Mouse (Mus musculus): ENCODE measurements at regions not wholly inside any gene's neighbourhood (a gene's known extent, or its start where the extent isn't known, plus 50 kb on each side); places are given as distances from the start of the nearest gene placed in this dataset.
"Not testable (repeated sequence)": the region's sequence is repeated elsewhere in the genome, so short reads cannot be mapped to it uniquely, and the experiment has no call there.

DNA sequence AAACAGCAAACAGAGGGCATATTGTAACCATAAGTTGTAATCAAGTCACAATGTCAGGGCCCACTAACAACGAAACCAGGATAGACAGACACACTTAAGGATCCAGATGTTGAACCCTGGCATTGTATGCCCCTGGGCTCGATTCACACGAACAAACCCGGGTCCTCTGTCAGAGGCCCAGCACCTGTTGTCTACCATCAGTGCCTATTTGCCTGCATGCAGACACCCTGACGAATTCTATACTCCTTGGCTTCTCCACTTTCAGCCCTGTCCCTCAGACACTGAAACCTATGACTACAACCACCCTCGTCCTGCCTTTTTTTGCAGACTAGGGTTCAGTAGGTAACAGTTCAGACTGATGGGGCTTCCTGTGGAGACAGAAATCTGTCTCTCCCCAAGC lies 170.6 kb upstream of the Pkdcc start:
- no peak for DNase-seq (ENCODE audit: low spot score)

DNA sequence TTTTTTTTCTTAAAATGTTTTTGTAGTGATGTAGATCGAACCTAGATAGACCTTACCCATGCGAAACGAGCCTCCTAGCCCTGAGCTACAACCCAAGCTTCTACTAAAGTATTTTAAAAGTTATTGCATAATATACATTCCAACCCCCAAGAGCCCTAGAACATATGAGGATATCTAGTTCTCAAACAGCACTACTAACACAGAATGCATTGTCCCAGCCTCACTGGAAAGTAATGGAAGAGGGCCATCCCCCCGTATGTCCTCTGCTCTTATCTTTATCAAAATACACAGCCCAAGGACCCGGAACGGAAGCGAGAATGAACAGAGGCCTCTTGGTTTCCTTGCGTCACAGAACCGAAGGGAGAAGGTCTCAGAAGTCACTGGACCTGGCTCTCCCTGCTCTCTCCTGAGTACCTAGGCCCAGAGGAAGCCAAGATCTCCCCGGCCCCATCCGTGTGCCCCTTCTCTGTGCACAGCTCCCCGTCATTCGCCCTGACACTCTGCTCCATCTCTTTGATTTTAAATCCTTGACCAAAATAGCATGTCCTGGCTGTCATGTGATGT lies 165.0 kb upstream of the Pkdcc start:
- no peak for DNase-seq (ENCODE audit: low spot score)

DNA sequence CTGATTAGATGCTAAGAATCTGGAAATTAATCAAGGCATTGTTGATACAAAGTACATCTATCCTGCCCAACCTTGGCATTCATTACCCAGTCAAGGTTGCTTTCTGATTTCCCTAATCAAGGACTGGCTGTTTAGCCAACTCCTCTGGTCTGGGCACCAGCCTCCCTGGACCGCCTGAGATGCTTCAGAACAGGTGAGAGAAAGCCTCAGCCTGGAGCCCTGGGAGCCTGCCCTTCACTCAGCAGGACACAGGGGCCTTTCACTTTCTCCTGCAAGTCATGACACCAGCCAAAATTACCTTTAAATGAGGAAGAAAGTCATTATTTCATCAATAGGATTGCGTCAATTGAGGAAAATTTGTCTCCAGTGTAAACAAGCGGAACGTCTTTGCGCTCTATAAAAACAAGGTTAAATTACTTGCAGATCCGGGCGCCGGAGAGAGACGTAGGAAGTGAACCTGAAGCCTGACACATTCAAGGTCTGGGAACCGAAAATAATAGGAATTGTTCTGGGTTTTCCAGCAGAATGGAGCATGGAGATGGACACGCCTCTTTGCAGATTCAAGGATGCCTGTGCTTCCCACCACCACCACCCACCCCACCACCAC lies 164.4 kb upstream of the Pkdcc start:
- DNase-seq (ENCODE audit: low spot score): peak; percentile 58

DNA sequence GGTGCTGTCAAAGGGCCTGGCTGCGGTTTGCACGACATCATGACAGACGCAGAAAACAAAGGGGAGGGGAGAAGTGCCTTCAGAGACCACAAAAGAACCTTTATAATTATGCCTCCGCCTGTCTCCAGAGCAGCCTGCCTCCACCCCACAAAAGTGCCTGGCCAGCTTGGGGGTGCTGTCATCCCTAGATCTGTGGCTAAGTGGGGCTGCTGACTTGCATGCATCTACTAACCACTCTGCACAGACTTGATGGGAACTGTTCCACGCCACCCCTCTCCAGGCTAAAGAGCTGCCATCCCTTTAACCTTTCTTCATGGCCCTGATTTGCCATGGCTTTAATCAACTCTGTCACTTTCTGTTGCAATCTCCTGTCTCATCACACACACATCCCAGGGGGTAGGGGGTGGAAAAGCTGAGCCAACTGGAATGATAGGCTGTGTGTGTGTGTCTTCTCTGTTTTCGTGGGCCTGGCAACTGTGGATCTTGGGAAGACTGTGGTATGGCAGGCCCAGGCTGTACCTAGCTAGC lies 162.4 kb upstream of the Pkdcc start:
- no peak for DNase-seq (ENCODE audit: low spot score)

DNA sequence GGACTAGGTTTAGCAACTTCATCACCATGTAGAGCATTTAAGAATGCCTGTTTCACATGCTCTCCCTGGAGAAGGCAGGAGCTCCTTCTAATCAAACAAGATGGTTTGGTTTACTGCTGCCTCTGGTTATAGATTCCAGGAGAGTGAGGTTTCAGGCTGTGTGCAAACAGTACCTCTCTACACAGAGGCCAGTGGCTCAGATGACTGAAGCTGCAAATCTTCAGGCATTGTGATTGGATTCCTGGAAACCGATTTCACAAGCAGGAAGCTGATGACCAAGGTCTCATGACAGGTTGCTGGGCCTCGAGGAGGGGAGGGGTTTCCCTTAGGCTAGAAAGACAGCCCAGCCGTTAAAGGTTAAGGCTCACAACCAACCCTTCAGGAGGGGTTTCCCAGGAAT lies 157.3 kb upstream of the Pkdcc start:
- DNase-seq (ENCODE audit: low spot score): no peak

DNA sequence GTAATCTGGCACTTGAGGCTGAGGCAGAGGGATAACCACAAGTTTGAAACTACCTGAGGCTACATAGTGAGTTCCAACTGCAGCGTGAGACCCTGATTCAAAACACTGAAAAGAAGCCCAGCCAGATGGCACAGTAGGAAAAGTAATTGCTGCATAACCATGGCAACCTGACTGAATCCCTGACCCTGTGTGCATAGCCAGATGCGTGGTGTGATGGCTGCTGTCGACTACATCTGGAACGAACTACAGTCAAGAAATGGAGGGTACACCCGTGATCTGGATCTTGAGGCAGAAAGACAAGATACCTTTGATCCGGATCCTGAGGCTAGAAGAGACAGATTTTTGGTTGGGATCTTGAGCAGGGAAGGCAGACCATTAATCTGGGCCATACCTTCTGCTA lies 153.2 kb upstream of the Pkdcc start:
- peak; percentile 57 for DNase-seq (ENCODE audit: low spot score)

DNA sequence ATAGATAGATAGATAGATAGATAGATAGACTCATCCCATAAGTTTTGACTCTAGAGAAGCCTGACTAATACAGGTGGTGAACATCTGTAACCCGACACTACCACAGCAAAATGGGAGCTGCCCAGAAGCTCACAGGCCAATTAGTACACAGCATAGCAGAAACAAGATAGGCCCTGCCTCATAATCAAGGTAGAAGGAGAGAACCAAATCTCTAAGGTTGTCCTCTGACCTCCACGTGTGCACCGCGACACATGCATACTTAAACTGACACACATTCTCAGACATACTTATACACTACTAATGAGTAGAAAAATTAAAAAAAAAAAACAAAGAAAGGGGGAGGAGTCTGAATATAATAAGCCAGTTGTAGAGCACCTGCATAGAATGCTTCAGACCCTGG lies 151.2 kb upstream of the Pkdcc start:
- DNase-seq (ENCODE audit: low spot score): no peak

DNA sequence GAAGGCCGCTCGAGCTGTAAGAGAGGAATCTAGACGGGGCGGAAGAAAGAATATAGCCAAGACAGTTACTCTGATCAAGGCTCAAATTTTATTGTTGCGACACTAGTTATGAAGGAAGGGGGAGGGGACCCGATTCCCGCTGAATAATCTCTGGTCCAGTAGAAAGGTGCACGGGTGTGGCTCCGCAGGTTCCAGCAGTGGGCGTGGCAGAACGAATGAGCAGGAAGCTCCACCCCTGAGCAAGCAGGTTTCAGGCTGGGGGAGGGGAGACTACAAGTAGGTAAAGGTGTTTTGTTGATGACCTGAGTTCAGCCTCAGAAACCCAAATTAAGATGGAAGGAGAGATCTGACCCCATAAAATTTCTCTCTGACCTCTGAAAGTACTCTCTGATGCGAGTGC lies 150.7 kb upstream of the Pkdcc start:
- DNase-seq (ENCODE audit: low spot score): not testable (repeated sequence)

DNA sequence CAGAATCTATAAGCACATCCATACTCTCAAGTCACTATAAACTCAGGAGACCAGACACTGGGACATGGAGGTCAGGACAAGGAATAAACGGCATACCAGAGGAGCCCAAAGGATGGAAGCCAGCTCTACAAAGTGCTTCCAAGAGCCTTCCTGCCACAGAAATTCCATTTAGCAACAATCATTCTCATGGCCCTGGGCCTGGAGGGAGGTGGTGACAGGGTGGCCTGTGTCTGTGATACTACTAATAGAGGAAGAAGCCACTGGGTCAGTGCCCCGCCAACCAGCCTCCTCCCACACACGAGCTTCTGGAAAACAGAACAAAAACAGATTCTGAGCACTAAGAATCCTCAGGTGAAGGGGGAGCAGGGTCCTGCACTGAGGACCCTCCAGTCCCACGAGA lies 145.8 kb upstream of the Pkdcc start:
- DNase-seq (ENCODE audit: low spot score): no peak

DNA sequence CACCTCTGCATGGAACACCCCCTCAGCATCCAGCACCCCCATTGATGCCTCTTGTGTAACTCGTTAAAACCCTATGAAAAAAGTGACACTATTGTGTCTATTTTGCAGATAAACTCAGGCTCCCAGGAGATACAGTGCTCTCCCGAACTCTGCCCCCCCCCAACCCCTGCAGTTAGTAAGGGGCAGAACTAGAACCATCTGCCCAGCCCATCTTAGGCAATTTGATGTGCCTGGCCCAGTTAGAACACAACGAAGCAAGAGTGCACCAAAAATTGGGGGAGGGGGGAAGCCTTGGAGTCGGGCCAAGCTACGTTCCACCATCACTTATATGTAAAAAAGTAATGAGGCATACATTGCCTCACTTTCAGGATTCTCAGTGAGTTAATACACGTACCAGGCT lies 143.3 kb upstream of the Pkdcc start:
- no peak for DNase-seq (ENCODE audit: low spot score)

DNA sequence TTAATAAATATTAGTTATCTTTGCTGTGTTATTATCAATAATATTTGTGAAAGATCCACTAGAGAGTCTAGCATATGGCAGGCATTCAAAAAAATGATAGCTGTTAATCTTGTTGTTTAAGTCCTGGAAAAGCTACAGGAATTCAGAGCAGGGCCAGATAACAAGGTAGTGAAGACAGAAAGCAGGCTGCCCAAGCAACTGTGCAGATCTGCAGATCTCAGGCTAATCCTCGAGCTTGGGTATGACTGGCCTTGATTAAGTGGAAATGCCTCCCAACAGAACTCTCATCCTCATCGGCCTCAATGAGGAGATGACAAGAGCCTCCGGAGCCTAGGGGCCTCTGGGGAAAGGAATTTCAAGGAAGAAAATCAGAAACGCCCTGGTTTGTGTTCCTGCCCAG lies 142.9 kb upstream of the Pkdcc start:
- no peak for DNase-seq (ENCODE audit: low spot score)

DNA sequence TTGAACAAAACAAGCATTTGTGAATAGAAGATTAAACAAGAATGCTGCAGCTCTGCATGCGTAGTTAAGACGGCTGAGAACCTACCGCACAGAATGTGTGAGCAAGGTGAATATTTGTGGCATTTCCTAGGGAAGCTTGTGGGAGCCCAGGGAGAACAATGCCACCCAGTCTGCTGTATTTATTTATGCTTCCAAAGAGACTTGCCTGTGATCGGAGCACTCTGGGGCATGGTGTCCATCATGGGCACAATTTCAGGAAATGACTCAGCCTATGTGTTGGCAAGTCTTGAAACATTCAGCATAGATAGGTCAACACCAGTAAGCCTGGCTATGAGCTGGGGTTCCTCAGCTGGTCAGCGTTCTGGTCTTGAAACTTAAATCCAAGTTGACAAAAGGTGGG lies 140.2 kb upstream of the Pkdcc start:
- no peak for DNase-seq (ENCODE audit: low spot score)

DNA sequence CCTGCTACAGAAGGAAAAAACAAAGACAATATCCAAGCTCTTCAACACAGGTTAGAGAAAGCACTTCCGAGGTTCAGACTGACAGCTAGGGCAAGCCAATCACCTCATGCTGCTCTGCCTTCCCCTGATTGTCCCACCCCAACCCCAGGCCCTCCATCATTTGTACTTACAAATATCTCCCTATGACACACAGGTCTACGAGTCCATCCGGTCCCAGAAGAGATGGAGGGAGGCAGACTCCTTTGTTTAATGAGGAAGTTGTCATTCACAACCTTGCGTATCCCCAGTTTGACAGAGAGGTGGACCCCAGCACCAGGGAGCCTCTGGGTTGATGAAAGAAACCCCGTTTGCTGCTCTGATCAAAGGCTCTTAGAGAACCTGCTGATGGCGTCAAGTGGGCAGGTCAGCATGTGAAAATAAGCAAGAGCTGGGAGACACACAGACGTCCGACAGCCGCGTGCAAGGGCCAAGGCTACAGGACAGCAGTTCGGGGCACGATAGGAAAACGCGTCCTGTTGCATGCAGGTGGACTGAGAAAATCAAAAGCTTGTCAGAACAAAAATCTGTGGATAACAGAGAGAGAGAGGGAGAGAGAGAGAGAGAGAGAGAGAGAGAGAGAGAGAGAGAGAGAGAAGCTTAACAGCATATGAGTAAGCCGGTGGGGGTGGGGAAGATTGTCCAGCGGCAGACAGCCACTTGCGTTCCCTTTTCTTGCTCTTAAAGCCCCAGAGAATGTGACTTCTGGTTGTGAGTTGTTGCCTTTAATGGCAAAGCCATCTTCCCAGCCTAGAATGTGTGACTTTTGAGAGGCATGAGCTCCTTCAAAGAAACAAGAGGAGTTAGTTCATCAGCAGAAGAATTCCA lies 137.1 kb upstream of the Pkdcc start:
- DNase-seq (ENCODE audit: low spot score): peak; percentile 69

DNA sequence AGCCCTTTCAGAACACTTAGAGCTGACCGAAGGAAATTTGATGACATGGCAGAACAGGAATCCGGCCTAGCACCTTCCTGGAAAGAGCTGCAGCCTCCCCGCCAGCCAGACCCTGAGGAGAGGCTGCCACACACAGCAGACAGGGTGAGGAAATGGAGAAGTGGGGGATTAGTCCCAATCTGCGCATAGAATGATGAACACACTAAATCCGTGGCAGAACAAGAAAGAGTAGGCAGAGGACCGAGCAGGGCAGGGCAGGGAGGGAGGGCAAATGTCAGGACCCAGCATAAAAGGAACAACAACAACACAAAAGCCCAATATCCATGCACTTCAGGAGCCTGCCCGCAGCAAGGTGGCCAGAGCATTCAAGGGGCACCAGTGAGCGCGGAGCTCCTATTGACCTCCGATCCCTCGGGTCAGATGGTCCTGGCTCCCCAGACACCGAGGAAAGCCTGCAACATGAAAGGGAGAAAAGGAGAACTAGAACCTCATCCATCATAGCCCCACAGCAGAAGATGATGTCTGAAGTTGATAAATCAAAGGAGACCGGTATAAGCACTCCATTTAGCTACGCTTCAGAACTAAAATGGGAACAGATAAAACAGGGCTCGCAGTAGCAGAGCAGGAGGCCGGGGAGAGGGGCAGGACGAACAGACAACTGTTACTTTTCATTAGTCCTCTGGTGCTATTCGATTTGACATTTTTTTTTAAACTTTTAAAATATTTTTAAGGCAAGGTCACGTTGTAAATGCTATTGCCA lies 136.3 kb upstream of the Pkdcc start:
- peak; percentile 76 for DNase-seq (ENCODE audit: low spot score)

DNA sequence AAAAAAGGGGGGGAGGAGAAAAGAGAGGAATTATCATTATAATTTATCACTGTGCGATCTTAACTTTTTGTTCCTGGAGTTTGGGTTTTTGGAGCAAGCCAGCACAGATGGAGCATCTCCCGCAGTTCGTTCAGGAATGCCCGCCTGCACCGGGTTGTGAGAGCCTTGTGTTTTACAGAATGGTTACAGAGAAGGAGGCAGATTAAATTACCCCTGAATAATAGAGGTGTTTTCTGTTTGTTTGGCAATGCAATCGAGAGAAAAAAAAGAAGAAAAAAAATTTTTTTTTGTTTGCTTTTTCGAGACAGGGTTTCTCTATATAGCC lies 135.8 kb upstream of the Pkdcc start:
- no peak for DNase-seq (ENCODE audit: low spot score)

DNA sequence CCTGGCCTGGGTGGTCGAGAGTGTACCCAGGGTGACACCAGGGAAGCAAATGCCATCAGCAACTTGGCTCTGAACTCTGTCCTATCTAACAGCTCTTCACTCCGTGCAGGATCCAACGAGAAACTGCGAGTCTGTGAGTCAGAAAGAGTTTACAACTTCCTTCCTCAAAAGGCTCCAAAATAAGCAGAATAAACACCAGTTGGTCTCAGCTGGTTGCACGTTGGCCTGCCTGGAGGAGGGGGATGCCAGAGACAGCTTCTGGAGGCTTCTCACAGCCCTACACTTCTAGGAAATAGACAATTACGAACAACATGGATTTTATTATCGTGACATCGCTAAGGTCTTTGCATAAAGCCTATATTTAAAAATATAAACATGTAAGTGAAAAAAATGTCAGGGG lies 133.4 kb upstream of the Pkdcc start:
- DNase-seq (ENCODE audit: low spot score): no peak

DNA sequence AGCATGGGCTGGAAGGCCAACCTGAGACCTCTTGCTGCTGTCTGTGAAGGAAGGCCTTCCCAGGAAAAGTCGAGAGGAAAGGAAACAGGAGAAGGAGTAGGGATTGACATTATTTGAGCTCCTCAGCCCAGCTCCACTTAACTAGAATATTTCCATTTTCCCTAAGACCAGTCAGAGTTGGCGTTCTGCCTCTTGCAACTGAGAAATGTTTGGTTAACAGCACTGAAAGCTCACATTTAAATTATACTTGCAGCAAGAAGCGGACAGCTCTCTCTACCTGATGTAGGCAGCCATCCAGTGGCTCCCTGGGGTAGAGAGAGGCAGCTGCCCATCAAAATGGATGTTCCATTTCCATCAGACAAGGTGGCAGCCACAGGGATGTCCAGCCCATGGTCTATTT lies 131.6 kb upstream of the Pkdcc start:
- DNase-seq (ENCODE audit: low spot score): no peak

DNA sequence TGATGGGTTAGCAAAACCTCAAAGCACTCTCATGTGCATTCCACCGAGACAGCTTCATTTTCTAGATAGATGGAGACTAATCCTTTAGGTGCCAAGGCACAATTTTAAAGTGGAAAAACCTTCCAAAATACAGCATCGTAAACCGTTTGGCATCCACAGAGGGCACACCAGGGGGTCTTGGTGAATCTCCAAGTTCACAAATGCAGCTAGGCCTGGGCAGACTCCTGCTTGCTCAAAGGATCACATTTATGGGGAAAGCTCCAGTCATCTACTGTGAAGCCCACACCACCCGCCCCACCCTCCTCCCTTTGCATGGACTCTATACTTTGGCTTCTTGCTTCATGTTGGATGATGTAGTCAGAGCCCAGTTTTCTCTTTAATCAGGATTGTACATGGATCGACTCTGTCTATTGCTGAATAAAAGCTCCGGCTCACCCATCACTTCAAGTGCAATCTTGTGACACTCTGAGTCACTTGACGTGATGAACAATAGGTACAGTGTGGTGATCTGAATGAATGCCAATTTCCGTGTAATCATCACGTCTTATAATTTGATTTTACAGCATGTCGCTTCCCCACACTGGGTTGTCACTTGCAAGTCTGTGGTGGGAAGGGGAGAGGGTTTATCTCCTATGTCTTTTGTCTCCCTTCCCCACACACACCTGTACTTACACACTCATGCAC lies 129.2 kb upstream of the Pkdcc start:
- DNase-seq (ENCODE audit: low spot score): no peak

DNA sequence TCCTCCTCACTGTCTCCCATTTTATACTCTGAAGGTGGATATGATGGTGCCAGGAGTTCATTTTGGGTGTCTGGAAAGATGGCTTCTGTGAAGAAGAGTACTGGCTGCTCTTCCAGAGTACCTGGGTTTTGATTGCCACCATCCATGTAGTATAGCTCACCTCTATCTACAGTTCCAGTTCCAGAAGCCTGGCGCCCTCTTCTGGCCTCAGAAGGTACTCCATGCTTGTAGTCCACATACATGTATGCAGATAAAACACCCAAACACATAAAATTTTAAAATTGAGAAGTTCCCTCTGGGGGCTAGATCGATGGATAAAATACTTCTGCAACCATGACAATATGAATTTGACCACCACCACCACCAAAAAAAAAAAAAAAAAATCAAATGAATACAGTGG lies 128.4 kb upstream of the Pkdcc start:
- no peak for DNase-seq (ENCODE audit: low spot score)

DNA sequence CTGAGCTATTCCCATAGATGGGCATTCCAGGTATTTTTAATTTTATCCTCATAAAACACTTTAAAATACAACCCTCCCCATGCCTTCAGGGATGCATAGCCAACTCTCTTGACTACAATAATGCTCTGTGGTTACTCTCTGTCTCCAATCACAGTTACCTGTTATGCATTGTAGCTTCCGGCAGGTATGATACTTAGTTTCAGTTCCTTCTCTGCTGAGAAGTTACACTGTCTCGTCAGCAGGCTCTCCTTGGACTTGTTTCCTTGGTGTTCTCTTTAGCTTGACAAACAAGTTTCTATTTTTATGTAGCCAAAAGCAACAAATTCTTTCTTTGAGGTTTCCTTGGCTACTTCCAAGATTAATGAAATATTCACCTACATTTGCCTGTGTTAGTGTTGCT lies 126.6 kb upstream of the Pkdcc start:
- no peak for DNase-seq (ENCODE audit: low spot score)

DNA sequence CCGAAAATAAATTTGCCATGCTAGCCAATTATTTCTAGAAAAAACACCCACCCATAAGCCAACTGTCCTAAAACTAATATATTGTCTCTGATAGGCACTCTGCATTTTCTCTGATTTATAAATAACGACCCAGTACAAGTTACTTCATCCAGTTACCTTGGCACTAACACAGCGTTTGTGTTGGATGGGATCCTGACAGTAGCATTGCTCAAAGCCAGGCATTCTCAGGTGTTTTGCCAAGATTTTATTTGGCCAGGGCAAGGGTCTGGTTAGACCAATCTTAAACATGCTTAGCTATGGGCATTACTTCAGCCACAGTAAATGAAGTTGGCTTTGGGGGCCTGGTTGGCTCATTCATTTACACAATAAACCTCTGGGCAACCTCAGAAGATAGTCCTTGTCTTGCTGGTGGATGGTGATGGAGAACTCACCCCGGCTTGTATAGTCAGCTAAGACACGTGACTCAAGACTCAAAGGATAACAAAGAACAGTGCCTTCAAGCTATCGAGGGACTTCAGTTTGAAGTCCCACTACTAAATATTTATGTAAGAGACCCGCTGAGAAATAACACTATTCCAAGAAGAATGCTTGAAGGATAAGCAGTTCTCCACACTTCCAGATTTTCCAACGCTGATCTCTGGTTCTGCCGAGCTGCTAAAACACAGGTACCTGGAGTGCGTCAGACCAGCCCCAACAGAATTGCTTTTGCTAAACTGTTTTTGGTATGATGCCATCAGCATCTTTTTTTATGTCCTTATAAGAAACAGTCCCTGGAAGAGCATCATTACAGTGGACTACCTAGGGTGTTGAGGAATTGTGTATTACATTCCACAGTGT lies 125.0 kb upstream of the Pkdcc start:
- DNase-seq (ENCODE audit: low spot score): no peak

All from embryo, embryonic 10.5 days (tissue).